Mouse (Mus musculus) neural tube, embryonic 12.5 days (tissue): Measurements from ENCODE around the gene Gm5142. TPM values are rescaled to one million over a fixed set of nuclear protein-coding genes. Genes with fewer than 3 reads are reported as not detected.

Experiments used
- ATAC-seq: fragments of 200-750 bp; cut with Nextera tagmentation; 2 replicates; pipeline ENCODE4 v1.8.0; 2017; ENCODE audit warnings: low read depth, mild to moderate bottlenecking, moderate TSS enrichment, moderate library complexity; ENCODE audit not compliant: low FRiP score
- H3K27ac ChIP-seq: fragments of 300-500 bp; sonication (generic); 2 replicates; pipeline ENCODE4 v1.5.1; 2016
- H3K27me3 ChIP-seq: fragments of 300-500 bp; sonication (generic); replicated peaks from 2 replicates; pipeline ENCODE4 v1.6.1; 2016; ENCODE audit warnings: mild to moderate bottlenecking
- H3K36me3 ChIP-seq: fragments of 300-500 bp; sonication (generic); 2 replicates; pipeline ENCODE4 v1.6.1; 2016; ENCODE audit warnings: mild to moderate bottlenecking
- H3K4me1 ChIP-seq: fragments of 300-500 bp; sonication (generic); 2 replicates; pipeline ENCODE4 v1.6.1; 2016
- H3K4me2 ChIP-seq: fragments of 300-500 bp; sonication (generic); replicated peaks from 2 replicates; pipeline ENCODE4 v1.6.1; 2016; ENCODE audit warnings: mild to moderate bottlenecking
- H3K4me3 ChIP-seq: fragments of 300-500 bp; sonication (generic); 2 replicates; pipeline ENCODE4 v1.5.1; 2016
- H3K9ac ChIP-seq: fragments of 300-500 bp; sonication (generic); 2 replicates; pipeline ENCODE4 v1.6.1; 2016; ENCODE audit warnings: mild to moderate bottlenecking
- H3K9me3 ChIP-seq: fragments of 300-500 bp; sonication (generic); 2 replicates; pipeline ENCODE4 v1.6.1; 2016; ENCODE audit warnings: mild to moderate bottlenecking
- WGBS: fragments of 180-500 bp; shearing (Covaris S2); methylation state at CpG from one replicate; pipeline ENCODE4 v1.1.7; 2016; 5-methylcytosine and 5-hydroxymethylcytosine counted together
- polyA plus RNA-seq: library from polyadenylated mRNA; unstranded; fragments of >200 nt; fragmentation: Nextera tagmentation; extraction: Ambion mirVana; gene quantifications from 2 replicates; pipeline ENCODE4 v1.2.1, GENCODE M21; 2016

Gene Gm5142
- polyA plus RNA-seq, 1 experiment from 2014 or later: not detected

GRCm38 (mm10) chr14:59157016-59157698 lies 21.4 kb downstream of the Gm5142 start:
- H3K27ac ChIP-seq: no peak overlapping the region
- H3K4me1 ChIP-seq: no peaks in the 10 kb centered on the region
- ATAC-seq: no peak
- H3K9ac ChIP-seq: no peak overlapping the region
- H3K4me3 ChIP-seq: no peak overlapping the region
- H3K4me2 ChIP-seq: no peak overlapping the region
- H3K9me3 ChIP-seq: no peaks in the 10 kb centered on the region
- H3K36me3 ChIP-seq: no peaks in the 10 kb centered on the region
- no peaks in the 10 kb centered on the region for H3K27me3 ChIP-seq
- 76% methylated on average over 3 of the region's 3 CpGs for WGBS

GRCm38 (mm10) chr14:59155589-59155988 lies 23.0 kb downstream of the Gm5142 start:
- no peak for ATAC-seq
- Histone ChIP-seq H3K4me3 (no peak overlapping the region), H3K9ac (no peak overlapping the region), H3K4me1 (no peaks in the 10 kb centered on the region), H3K27me3 (no peaks in the 10 kb centered on the region), H3K27ac (no peak overlapping the region), H3K4me2 (no peak overlapping the region), H3K36me3 (no peaks in the 10 kb centered on the region), H3K9me3 (no peaks in the 10 kb centered on the region)
- WGBS: 81% methylated on average over 2 of the region's 2 CpGs

GRCm38 (mm10) chr14:59142793-59143192 lies 35.8 kb downstream of the Gm5142 start, which contains the start of gene 1700129C05Rik:
1700129C05Rik (minus strand) TSS chr14:59142893.
- H3K9ac ChIP-seq: no peak within 1 kb of the TSS
- H3K4me2 ChIP-seq: no peak within 1 kb of the TSS
- no peak for ATAC-seq
- WGBS: 88% methylated on average over 4 of the region's 4 CpGs
- H3K4me3 ChIP-seq: no peak within 1 kb of the TSS
- H3K9me3 ChIP-seq: no peaks in the 10 kb centered on the region
- H3K4me1 ChIP-seq: no peaks in the 10 kb centered on the region
- H3K27ac ChIP-seq: no peak within 1 kb of the TSS
- no peaks in the 10 kb centered on the region for H3K36me3 ChIP-seq
- no peaks in the 10 kb centered on the region for H3K27me3 ChIP-seq

- H3K36me3 ChIP-seq: no peaks in the 10 kb centered on the region
- H3K9ac ChIP-seq: no peak overlapping the region
- H3K4me2 ChIP-seq: no peak overlapping the region
- no peaks in the 10 kb centered on the region for H3K4me1 ChIP-seq
- no peak overlapping the region for H3K27ac ChIP-seq
- ATAC-seq: no peak
- H3K9me3 ChIP-seq: no peaks in the 10 kb centered on the region
- WGBS: 8% methylated on average over 2 of the region's 2 CpGs
- H3K4me3 ChIP-seq: no peak overlapping the region
- H3K27me3 ChIP-seq: no peaks in the 10 kb centered on the region
These were observed 64.3 kb downstream of the Gm5142 start for GRCm38 (mm10) chr14:59114281-59114680.

Other genes starting within 250 kb of the Gm5142 start
- gene 1700129C05Rik, start 35.9 kb downstream of the Gm5142 start, polyA plus RNA-seq: not detected in 2 replicates
- 98.8 and 100 TPM in 2 replicates for gene Rcbtb1, start 22.5 kb upstream of the Gm5142 start, polyA plus RNA-seq
- not detected in 2 replicates for gene Gm6904, start 81.5 kb upstream of the Gm5142 start, polyA plus RNA-seq
- not detected in 2 replicates for gene Phf11a, start 118.8 kb upstream of the Gm5142 start, polyA plus RNA-seq
- gene Phf11b, start 162.6 kb upstream of the Gm5142 start, polyA plus RNA-seq: 0.33 and 0.51 TPM in 2 replicates
- 0.31 and 0.55 TPM in 2 replicates for gene Phf11d, start 186.7 kb upstream of the Gm5142 start, polyA plus RNA-seq
- gene Phf11c, start 216.6 kb upstream of the Gm5142 start, polyA plus RNA-seq: 0.44 and 0.63 TPM in 2 replicates